Mouse (Mus musculus) lung, postnatal 10 days (tissue): ENCODE results near the gene Gm6710.
"Not testable (repeated sequence)": the region's sequence is repeated elsewhere in the genome, so short reads cannot be mapped to it uniquely, and the experiment has no call there.

Source experiments
- DNase-seq: peaks from one replicate; pipeline ENCODE4 v3.0.0; 2021

Gm6710 gene

DNA sequence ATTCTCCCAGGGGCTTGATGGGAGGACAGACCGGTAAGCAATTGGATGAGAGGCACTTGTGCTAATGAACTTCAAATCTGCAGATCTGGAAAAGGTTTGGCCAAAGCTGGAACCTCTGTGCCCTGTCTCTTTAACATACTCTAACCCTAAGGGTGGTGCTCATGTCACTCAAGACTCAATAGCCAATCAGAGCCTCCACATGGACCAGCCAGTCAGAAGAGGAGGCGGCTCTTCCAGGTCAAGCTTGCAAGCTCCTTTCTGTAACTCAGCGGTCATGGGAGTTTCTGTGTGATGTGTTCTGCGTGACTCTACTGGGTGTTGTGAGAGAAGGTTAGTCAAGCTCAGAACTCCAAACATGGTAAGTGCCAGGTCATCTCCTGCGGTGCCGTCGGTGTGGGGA, at the start of gene Gm6710:
Gene Gm6710, plus strand, starts transcription at position 196 of the 400 bp plus-strand sequence.
- not testable (repeated sequence) for DNase-seq
